Mouse (Mus musculus): ENCODE results near the gene Akap12.

Gene Akap12

GRCm38 (mm10) chr10:4284781-4285180 is 18.6 kb downstream of the Akap12 start:
- no peak for DNase-seq (ENCODE audit: low spot score)

GRCm38 (mm10) chr10:4285752-4286151 is 19.6 kb downstream of the Akap12 start:
- DNase-seq (ENCODE audit: low spot score): no peak

- no peak for DNase-seq (ENCODE audit: low spot score)
Observed at GRCm38 (mm10) chr10:4289171-4289570, 23.0 kb downstream of the Akap12 start.

- no peak for DNase-seq (ENCODE audit: low spot score)
Observed at GRCm38 (mm10) chr10:4289636-4290035, 23.5 kb downstream of the Akap12 start.

GRCm38 (mm10) chr10:4290145-4290544 is 24.0 kb downstream of the Akap12 start:
- no peak for DNase-seq (ENCODE audit: low spot score)

GRCm38 (mm10) chr10:4290561-4290960 is 24.4 kb downstream of the Akap12 start:
- DNase-seq (ENCODE audit: low spot score): no peak

- no peak for DNase-seq (ENCODE audit: low spot score)
Observed at GRCm38 (mm10) chr10:4293418-4293817, 27.2 kb downstream of the Akap12 start.

GRCm38 (mm10) chr10:4303558-4303957 is 37.4 kb downstream of the Akap12 start:
- no peak for DNase-seq (ENCODE audit: low spot score)

GRCm38 (mm10) chr10:4323885-4324284 is 57.7 kb downstream of the Akap12 start:
- DNase-seq (ENCODE audit: low spot score): no peak

- no peak for DNase-seq (ENCODE audit: low spot score)
Observed at GRCm38 (mm10) chr10:4325562-4325961, 59.4 kb downstream of the Akap12 start.

GRCm38 (mm10) chr10:4327716-4328115 is 61.5 kb downstream of the Akap12 start:
- no peak for DNase-seq (ENCODE audit: low spot score)

GRCm38 (mm10) chr10:4332228-4332979 is 66.2 kb downstream of the Akap12 start:
- DNase-seq (ENCODE audit: low spot score): no peak

- DNase-seq (ENCODE audit: low spot score): no peak
Observed at GRCm38 (mm10) chr10:4333319-4333718, 67.1 kb downstream of the Akap12 start.

GRCm38 (mm10) chr10:4334039-4334683 is 68.0 kb downstream of the Akap12 start:
- DNase-seq (ENCODE audit: low spot score): peak; percentile 80

- DNase-seq (ENCODE audit: low spot score): no peak
Observed at GRCm38 (mm10) chr10:4338863-4339461, 72.8 kb downstream of the Akap12 start.

- no peak for DNase-seq (ENCODE audit: low spot score)
Observed at GRCm38 (mm10) chr10:4341430-4341829, 75.2 kb downstream of the Akap12 start.

- peak; percentile 86 for DNase-seq (ENCODE audit: low spot score)
Observed at GRCm38 (mm10) chr10:4346489-4347135, 80.4 kb downstream of the Akap12 start.

GRCm38 (mm10) chr10:4347136-4347492 is 80.9 kb downstream of the Akap12 start:
- DNase-seq (ENCODE audit: low spot score): no peak

GRCm38 (mm10) chr10:4347591-4347990 is 81.4 kb downstream of the Akap12 start:
- peak; percentile 57 for DNase-seq (ENCODE audit: low spot score)

GRCm38 (mm10) chr10:4354371-4355260 is 88.4 kb downstream of the Akap12 start:
- DNase-seq (ENCODE audit: low spot score): no peak

- DNase-seq (ENCODE audit: low spot score): no peak
Observed at GRCm38 (mm10) chr10:4355882-4356451, 89.8 kb downstream of the Akap12 start.
